Mouse (Mus musculus) natural killer cell, adult 2 months (primary cell): ENCODE results near the gene Nfib.

Experiments used
- DNase-seq, 2 experiments: peaks; one replicate each; pipeline ENCODE4 v3.0.0; 2022; ENCODE audit warnings: low spot score in 2 of 2

Gene Nfib

DNA sequence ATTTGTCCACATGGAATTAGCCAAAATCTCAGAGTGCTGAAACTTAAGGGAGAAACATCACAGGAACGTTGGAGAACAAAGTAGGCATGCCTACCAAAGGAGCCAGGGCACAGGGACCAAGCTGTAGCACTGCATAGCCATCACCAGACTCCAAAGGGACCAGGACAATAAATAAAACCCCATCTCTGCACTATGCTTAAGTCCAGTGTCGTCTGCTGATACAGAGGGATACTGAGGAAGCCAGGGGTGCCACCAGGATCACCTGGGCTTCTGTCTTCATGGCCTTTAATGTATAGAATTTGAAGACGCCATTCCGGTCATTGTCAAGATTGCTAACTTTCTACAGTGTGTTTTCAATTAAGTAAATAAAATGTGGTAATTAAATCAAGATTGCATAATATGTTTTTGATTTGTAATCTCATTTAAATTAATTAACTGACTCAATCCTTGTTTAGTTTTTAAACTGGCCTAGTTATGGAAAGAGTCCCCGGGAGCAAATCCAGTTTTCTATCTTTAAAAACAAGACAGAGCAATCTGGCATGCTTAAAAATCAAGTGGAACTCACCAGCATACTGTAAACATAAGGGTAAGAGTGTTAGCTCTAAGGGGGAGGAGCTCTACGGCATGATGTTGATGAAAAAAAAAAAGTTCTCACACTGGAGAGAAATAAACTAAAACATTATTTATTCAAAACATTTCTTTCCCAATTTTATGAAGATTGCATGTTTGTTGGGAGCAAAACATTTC lies 313.7 kb downstream of the Nfib start:
- DNase-seq, result no peak

DNA sequence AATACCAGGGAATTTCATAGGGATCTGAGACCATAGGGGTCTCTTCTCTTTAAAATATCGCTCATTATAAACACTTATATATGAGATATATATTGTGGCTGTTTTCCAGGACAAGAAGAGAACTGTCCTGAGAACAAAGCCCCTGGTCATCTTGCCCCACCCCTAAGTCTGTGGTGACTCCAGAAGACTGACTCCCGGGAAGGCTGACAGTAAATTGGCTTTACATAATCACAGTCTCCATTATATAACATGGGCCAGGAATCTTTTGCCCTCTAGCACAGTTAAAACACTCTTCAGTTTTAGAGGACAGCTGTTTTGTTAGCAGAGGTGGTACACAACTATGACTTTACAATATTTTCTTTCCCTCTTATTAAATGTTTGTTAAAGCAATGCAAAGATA lies 315.0 kb downstream of the Nfib start:
- DNase-seq, result no peak

DNA sequence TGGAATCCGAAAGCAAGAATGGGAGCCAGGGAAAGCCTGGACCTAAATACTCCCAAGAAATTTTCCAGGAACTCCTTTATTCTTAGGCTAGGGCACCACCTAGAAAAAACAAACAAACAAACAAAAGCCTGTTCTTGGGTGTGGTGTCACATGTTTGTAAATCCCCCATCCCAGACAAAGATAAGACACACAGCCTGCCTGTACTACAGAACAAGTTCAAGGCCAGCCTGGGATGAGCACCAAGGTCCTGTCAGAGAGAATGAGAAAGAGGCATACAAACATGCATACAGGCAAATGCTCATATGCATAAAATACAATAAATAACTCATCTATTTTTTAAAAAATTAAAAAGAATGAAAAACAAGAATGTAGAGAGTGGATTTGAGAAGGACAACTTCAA lies 315.7 kb downstream of the Nfib start:
- no peak for DNase-seq

DNA sequence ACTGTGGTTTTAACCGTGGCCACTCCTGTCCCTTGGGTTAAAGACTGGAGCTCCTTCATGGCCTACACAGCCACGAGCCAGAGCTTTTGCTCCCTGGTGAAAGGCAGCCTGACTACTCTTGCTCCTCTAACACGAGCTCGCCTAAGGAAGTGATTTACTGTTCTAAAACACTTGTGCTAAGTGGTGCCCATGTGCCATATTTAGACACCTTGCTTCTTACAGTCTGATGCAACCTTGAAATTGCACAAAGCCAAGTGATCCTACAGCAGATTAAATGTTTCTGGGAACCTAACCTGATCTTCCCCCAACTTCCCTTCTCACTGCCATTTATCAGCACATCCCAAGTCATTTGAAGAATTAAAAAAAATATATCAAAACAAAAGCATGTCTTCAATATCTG lies 317.9 kb downstream of the Nfib start:
- DNase-seq, result no peak

DNA sequence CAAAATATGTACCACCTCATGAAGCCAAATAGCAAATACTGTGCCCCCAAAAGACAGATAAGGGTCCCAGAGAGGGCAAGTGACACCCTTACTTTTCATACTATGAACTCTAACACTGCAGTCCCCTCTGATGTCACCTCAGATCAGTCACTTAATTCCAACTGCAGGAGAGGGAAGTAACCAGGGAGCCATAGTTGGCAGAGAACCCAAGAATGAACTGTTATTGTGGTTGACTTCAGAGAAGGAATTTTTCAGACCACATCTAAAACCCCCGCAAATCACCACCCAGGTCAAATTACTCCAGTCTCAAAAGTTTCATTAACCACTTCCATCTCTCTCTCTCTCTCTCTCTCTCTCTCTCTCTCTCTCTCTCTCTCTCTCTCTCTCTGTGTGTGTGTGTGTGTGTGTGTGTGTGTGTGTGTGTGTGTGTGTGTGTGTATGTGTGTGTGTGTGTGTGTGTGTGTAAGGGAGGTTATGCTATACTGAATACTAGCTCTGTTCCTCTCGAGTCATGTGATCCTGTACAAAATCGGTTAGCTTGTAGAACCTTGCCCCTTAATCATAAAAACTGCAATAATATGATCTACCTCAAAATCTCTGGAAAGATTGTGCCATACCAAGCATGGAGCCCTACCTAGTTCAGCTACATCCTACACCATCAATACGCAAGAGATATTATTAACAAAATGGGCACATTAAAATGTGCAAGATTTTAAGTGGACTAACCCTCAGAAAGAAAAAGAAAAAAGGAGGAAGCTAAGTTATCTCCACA lies 319.1 kb downstream of the Nfib start:
- no peak for DNase-seq

DNA sequence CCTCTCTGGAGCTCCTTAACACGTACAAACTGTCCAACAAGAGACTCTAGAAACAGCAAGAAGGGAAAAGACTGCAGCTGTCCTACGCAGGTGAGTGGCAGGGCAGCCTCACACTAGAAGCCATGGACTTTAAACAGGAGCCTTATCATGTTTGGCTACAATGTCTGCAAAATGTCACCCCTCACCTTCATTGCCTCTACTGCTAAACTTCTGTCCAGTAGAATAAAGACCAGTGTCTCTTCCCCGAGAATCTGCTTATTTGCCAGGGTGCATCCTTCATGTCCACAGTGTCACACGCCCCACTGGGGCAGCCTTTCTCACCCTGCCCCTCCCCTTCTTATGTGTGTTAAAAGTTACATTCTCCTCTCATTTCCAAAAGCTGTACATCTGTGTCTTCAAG lies 319.9 kb downstream of the Nfib start:
- DNase-seq, result no peak

DNA sequence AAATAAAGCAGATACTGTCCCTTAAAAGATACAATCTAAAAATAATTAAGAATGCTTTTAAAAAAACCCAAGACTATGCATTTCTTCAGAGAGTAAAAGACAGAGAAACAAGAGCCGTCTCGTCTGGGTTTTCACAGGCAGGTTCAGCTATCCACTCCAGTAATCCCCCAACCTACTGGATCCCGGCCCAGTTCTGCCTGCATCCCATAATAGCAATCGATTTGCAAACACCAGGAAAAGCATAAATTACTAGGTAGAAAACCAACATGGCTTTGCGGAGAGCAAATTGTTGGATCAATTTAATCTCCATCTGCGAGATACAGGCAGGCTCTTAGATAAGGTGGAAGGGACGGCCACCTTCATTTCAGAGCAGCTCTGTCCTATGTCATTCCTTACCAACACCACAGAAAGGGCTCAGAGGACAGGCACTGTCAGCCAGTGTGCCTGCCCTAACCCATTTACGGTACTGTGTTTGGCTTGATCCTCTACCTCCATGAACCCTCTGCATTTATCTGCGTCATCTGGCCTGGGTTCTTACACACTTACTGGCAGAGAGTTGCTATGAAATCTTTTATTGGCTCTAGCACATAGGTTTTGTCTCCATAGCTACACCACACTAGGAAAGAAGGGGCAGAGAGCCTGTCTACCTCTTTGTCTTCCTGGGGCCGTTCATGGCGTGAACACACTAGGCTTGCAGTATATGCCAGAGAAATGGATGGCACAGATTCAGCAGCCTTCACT lies 321.4 kb downstream of the Nfib start:
- no peak for DNase-seq

DNA sequence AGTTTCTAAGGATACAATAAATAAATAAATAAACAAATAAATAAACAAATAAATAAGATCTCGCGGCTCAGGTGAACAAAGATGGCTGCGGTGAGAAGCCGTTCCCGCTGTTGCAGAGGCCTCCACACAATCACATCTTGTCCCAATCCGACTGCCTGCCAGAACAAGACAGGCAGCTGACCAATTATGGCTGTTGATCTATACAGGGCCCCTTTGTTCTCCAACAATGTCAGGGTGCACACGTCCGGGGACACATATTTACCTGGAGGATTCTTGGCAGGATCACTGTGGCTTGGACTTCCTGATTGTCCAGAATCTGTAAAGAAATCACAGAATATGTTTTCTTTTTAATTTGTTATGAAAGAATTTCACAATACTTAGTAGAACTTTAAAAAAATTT lies 322.2 kb downstream of the Nfib start:
- no peak for DNase-seq

DNA sequence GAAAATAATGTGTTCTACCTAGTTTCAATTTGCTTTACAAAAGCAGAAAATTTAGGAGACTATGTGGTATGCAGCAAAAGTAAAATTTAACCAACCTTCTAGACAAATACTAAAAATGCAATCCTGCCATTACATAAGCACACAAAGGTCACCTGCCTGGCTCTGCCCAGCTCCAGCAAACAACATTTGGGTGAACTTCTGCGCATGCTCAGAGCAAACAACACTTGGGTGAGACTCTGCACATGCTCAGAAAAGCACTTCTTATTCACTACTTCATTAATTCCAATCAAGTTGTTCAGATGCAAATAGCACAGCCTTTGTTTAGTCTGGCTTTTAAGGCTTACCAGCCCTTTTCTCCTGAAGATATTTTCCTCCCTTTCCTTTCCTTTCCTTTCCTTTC lies 323.8 kb downstream of the Nfib start:
- DNase-seq, result no peak

DNA sequence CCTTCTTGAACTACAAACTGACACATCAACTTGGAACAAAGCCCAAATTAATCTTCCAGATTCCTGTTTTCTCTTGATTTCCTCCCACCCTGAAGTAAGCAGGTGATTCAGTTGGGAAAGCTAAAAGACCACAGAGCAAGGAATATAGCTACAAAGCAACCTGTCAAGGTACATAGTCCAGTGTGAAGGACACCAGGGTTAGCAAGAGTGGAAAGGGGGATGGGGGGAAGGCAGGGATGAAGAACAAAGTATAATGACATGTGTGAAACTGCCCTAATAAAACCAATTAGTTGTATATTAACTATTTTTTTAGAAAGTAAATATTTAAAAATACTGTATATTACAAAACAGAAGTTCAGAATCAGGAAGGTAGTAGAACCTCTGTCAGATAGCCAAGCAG lies 325.0 kb downstream of the Nfib start:
- no peak for DNase-seq

DNA sequence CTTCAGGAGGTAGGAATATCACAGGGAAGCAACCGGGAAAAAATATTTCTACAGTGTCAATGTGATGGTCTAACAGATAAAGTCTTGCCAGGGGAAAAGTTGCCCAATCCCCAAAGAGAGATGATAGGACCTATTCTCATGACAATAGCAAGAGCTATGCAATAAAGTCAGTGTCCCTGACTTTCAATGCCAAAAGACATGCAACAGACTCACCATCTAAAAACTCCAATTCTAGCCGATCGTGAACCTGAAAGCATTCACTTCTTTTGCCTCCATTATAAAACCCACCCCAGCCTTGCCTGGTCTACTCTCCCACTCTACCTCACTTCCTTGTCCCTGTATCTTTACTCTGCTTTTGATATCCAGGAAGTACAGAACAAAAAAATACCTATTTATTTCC lies 327.5 kb downstream of the Nfib start:
- DNase-seq, result no peak

DNA sequence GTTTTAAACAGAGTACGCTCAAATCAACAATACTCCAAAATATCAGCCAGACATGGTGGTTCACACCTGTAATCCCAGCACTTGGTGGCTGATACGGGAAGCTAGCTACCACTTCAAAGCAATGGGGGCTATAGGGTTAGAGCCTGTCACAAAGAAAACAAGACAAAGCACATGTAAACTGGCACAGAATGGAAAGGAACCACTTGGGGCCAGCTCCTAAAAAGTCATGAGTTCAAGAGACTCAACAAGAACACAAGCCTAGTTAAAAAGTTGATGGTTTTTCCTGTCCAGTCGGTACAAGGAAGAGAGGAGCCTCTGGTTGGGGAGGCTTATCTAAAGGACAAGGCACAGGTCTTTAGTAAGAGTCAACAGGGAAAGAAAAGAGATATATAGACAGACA lies 327.9 kb downstream of the Nfib start:
- DNase-seq, result no peak

DNA sequence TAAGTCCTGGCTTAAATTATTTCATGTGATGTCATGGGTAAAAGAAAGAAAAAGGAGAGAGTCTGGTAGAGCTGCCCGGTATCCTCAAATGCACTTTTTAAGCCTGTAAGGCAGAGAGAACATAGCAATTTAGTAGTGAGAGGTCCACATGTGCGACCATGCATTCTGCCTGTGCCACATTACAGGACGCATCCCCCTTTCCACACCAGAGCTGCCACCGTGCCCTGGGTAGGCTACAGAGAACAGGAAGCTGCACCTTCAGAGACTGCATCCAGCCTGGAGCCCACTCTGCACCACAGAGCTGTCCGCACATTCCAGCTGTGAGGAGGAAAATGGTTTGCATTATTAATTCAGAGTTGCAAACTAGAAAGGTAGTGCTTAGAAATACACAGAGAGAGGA lies 331.0 kb downstream of the Nfib start:
- DNase-seq, result no peak

DNA sequence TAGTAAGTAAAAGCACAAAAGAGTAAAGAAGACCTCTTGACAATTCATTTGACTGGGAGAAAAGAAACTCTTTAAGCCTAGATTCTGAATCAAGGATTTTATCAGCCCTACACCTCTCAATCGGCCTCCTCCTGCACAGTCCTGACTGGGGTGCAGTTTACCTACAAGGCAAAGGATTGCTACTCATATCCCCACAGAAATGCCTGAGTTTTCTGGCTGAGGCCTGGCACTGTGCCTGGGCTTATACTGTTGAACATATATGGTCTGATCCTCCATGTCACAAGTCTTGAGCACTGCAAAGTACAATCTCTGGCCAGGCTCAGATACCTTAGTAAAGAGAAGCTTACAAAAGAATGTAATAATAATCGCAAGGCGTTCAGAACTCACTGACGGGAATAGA lies 333.3 kb downstream of the Nfib start:
- no peak for DNase-seq

DNA sequence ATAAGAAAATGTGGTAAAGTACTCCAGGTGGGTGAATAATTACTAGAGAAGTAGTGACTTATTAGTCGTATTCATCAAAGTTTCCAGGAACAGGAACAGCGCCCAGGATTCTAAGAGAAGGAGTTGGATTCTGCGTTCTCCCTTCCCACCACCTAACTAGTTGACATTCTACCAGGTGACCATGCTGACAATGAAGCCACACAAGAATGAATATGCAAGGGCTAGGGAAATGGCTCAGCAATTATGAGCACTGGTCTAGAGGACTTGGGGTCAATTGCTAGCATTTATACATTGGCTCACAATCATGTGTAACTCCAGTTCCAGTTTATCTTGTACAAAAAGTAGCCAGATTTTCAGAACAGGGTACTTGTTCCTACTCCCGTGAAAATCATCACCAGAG lies 334.1 kb downstream of the Nfib start:
- no peak for DNase-seq

DNA sequence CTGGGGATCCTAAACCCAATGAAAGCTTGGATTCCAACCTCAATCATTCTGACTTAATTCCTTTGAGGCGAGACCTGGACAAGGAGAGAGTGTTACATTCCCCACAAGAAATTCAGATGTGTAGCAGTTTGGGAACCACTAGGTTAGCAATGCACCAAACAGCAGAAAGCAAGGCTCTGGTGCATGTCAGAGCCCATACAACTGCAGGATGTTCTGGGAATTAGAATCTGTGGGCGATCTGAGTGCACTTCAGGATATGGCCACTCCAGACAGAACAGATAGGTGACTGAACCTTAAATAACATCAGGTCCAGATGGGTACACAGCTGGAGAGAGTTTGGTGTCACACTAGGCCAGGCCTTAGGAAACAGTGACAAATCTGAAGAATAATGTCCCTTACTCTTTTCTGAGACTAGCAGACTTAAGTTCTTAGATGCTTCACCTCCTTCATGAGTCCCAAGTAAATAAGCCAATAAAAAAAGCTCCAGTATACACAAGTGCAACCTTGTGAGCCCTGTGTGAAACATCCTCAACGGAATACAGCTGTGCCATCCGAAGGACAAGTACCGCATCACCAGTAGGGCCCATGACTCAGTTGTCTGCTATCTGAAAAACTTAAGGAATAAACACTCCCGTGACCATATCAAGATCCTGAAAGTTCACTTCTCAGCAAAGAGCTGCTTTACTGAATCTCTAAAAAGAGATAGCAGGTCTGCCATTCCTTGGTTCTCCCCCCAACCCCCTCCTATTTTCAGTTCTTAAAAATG lies 336.4 kb downstream of the Nfib start:
- no peak for DNase-seq

DNA sequence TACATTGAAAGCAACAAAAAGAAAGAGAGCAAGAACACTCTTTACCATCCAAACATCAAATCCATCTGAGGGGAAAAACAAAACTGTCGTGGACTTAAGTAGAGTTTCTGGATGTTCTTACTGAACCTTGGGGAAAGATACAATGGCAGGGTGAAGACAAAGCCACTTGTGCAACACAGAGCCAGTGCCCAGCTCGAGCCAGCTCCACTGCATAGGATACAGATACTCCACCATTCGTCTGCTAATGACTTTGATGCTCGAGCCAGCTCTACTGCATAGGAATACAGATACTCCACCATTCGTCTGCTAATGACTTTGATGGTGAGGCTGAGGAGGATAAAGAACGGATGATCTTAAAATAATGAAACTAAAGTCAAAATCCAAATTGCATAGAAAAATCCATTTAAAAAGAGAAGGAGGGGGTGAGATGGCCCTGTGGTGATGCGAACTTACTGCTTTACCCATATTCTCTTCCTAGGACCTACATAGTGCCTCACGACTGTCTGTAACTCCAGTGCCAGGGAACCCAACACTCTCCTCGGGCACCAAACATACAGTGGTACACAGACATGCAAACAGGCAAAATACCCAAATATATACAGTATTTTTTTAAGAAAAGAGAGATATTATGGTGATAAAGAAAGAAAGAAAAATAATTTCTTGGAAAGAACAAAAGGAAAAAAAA lies 337.3 kb downstream of the Nfib start:
- DNase-seq, result no peak

DNA sequence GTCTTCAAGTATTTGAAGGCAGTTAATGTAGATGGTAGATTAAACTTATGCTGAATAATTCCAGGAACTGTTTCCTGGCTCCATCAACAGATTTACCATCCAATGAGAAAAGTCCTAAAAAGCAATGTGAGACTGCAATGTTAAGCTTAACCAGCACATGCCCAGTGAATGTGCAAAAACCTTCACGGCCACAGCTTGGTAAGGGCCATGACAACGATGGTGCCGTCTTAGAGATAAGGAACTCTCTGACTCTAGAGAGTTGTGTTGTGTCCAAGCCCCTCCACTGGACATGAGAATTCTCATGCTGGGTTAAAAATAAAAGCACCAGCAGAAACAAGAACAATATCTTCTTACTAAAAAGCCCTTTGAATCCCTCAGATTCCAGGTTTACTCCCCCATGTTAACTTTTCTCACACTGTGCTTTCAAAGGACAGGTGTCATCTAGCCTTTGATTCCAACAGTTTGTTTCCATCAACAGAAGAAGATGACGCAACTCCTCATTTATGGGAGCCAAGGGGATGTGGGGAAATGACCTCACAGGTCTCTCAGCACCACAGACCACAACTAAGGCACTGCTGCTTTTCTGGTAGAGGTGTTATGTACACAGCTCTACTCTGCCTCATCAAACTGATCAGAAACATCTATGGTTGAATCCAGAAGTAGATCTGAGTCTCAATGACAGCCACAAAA lies 340.7 kb downstream of the Nfib start:
- DNase-seq, result peak; percentile 10 to 48

DNA sequence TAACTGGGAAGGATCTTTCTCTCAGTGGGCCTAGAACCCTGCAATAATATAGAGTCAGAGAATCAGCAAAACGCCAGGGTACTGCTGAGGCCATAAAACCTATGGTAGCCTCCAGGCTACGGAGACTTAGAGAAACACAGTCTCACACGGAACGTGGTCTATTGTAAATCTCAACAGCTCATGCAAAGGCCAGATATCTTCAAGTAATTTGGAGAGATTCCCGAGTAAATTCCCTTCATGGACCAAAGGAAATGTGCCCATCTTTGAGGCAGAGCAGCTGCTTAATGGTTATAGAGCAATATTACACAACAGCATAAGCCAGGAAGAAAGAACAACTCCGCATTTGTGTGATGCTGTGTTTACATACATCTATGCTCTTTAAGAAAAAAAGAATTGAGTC lies 341.6 kb downstream of the Nfib start:
- DNase-seq, result no peak

DNA sequence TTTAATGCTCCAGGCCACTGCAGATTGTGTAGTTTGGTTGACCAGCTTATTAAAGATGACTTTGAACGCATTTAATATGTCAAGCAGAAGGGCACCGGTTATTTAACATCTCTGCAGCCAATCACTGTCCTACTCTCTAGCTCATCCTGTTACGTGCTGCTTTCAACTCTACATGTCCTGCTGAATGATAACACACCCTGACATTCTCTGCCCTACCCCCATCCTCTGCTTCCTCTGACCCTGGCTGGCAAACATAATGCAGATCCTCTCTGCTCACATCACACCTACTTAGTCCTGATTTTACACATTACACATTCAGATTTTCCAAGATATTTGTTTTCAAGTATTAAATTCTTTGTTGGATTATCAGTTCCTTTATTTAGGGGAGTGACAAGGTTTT lies 343.3 kb downstream of the Nfib start:
- no peak for DNase-seq

DNA sequence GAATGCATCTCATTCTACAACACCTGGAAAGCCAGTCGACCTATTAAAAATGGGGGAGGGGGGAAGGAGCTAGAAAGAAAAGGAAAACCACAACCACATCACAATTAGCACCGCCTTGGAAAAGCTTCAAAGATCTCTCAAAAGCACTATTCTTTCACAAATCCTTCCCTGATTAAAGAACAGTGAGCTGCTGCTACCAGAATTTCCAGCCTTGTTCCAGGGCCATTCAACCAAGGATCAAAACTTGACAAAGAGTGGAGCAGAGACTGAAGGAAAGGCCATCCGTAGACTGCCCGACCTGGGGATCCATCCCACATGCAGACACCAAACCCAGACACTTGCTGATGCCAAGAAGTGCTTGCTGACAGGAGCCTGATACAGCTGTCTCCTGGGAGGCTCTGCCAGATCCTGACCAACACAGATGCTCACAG lies 345.5 kb downstream of the Nfib start:
- DNase-seq, result no peak
